Mouse (Mus musculus) kidney, adult 2 months (tissue): ENCODE measurements at regions not wholly inside any gene's neighbourhood (a gene's known extent, or its start where the extent isn't known, plus 50 kb on each side); places are given as distances from the start of the nearest gene placed in this dataset.

Experiments used
- CTCF ChIP-seq: fragments of 200-500 bp; conservative IDR thresholded peaks from 2 replicates; pipeline ENCODE4 v1.5.1; 2011; ENCODE audit warnings: low read depth, mild to moderate bottlenecking, control low read depth, low read length, moderate library complexity, mixed read lengths; ENCODE audit not compliant: insufficient read depth, insufficient read length
- POLR2A ChIP-seq: fragments of 200-500 bp; IDR thresholded peaks from one replicate; pipeline ENCODE4 v1.6.1; 2011; ENCODE audit warnings: low read depth, low read length, control low read depth

DNA sequence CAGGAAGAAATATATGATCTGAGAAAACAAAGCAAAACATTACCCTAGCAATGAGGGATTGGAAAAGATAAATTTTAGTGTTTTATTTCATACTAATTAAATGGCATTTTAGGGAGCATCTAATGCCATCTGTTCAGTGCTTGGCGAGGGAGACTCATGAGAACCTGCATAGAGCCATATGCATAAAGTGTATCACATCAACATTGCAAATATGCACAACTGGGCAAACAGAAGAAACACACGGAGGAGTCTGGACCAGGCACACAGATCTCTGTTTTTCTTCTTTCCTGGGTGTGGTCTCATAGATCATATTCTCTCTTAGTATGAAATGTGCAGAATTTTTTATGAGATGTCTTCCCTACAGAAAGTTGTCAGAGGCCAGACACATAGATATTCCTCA is 71.1 kb upstream of the Sphkap start:
- TF ChIP-seq POLR2A (no peak), CTCF (no peak)
